Mouse (Mus musculus) embryonic fibroblast, embryonic 13.5 days (primary cell): ENCODE measurements around the gene Fam3c.

Experiments used
- CTCF ChIP-seq: IDR thresholded peaks from 2 replicates; pipeline ENCODE4 v1.5.1; 2011; ENCODE audit warnings: mild to moderate bottlenecking, control low read depth, low read length, moderate library complexity, borderline replicate concordance; ENCODE audit not compliant: insufficient read depth
- POLR2A ChIP-seq: IDR thresholded peaks from 2 replicates; pipeline ENCODE4 v1.6.1; 2011; ENCODE audit warnings: low read depth, mild to moderate bottlenecking, control low read depth, low read length, moderate library complexity

- no peak for TF ChIP-seq POLR2A
- no peak for TF ChIP-seq CTCF
Observed at GRCm38 (mm10) chr6:22373476-22373875, 17.4 kb upstream of the Fam3c start.
